Mouse (Mus musculus) liver, adult 2 months (tissue): ENCODE measurements around the gene Xylt1.

Experiments
- CTCF ChIP-seq: fragments of 200-500 bp; IDR thresholded peaks from 2 replicates; pipeline ENCODE4 v1.5.1; 2011; ENCODE audit warnings: low read depth, low read length, control low read depth
- POLR2A ChIP-seq: fragments of 200-500 bp; IDR thresholded peaks from 2 replicates; pipeline ENCODE4 v1.6.1; 2011; ENCODE audit warnings: low read length, control low read depth; ENCODE audit not compliant: insufficient read depth; ENCODE audit errors: extremely low read depth

DNA sequence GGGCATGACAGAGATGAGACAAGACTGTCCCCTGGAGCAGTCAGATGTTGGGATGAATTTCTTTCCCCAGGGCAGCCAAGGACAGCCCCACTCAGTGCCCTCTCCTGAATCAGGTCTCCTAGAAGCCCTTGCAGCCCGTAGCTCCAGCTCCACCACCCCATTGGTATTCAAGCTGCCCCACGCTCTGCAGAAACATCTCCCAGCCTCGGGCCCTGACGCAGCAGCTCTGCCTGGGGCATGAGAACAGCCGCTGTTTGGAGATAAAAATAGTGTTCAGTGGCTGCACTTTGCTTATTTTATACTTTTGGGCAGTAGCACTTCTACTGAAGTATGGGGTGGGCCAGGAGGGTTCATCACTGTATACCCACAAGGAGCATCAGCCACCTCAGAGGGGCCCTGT, 144.9 kb downstream of the Xylt1 start:
- no peak for TF ChIP-seq CTCF
- no peak for TF ChIP-seq POLR2A
